Mouse (Mus musculus) forebrain, embryonic 13.5 days (tissue): ENCODE data around the gene Gm9945. TPM values are rescaled to one million over a fixed set of nuclear protein-coding genes. Genes with fewer than 3 reads are reported as not detected.

Source experiments
- ATAC-seq: fragments of 200-750 bp; cut with Nextera tagmentation; 2 replicates; pipeline ENCODE4 v1.8.0; 2017
- H3K27ac ChIP-seq: fragments of 300-500 bp; sonication (generic); 2 replicates; pipeline ENCODE4 v1.5.1; 2015; ENCODE audit warnings: inconsistent platforms, mild to moderate bottlenecking, moderate library complexity
- H3K27me3 ChIP-seq: fragments of 300-500 bp; sonication (generic); 2 replicates; pipeline ENCODE4 v1.6.1; 2015; ENCODE audit warnings: mild to moderate bottlenecking, inconsistent platforms
- H3K36me3 ChIP-seq: fragments of 300-500 bp; sonication (generic); 2 replicates; pipeline ENCODE4 v1.6.1; 2015; ENCODE audit warnings: mild to moderate bottlenecking, inconsistent platforms; ENCODE audit not compliant: poor library complexity, severe bottlenecking
- H3K4me1 ChIP-seq: fragments of 300-500 bp; sonication (generic); 2 replicates; pipeline ENCODE4 v1.6.1; 2015; ENCODE audit warnings: inconsistent platforms
- H3K4me2 ChIP-seq: fragments of 300-500 bp; sonication (generic); 2 replicates; pipeline ENCODE4 v1.6.1; 2015; ENCODE audit warnings: inconsistent platforms, mild to moderate bottlenecking, moderate library complexity
- H3K4me3 ChIP-seq: fragments of 300-500 bp; sonication (generic); 2 replicates; pipeline ENCODE4 v1.5.1; 2015; ENCODE audit warnings: mild to moderate bottlenecking, inconsistent platforms
- H3K9ac ChIP-seq: fragments of 300-500 bp; sonication (generic); 2 replicates; pipeline ENCODE4 v1.6.1; 2015; ENCODE audit warnings: mild to moderate bottlenecking, inconsistent platforms
- H3K9me3 ChIP-seq: fragments of 300-500 bp; sonication (generic); replicated peaks from 2 replicates; pipeline ENCODE4 v1.6.1; 2016; ENCODE audit warnings: inconsistent platforms
- WGBS: fragments of 180-500 bp; shearing (Covaris S2); methylation state at CpG from one replicate; pipeline ENCODE4 v1.1.7; 2015; 5-methylcytosine and 5-hydroxymethylcytosine counted together
- polyA plus RNA-seq: library from polyadenylated mRNA; unstranded; fragments of >200 nt; fragmentation: Nextera tagmentation; extraction: Ambion mirVana; gene quantifications from 2 replicates; pipeline ENCODE4 v1.2.1, GENCODE M21; 2015

Gm9945 gene
- polyA plus RNA-seq, 1 experiment from 2014 or later, result not detected

GRCm38 (mm10) chr11:53504376-53504775 is 24.4 kb downstream of the Gm9945 start:
- ATAC-seq, result no peak
- no peaks in the 10 kb centered on the region for H3K9me3 ChIP-seq
- H3K4me3 ChIP-seq, result no peak overlapping the region
- peaks cover 15% of the 10 kb centered on the region for H3K4me1 ChIP-seq
- no peak overlapping the region for H3K4me2 ChIP-seq
- no peak overlapping the region for H3K9ac ChIP-seq
- H3K27ac ChIP-seq, result no peak overlapping the region
- WGBS, result 92% methylated on average over 8 of the region's 8 CpGs
- no peaks in the 10 kb centered on the region for H3K27me3 ChIP-seq
- no peaks in the 10 kb centered on the region for H3K36me3 ChIP-seq

GRCm38 (mm10) chr11:53505026-53505663 is 25.2 kb downstream of the Gm9945 start:
- ATAC-seq, result peak; percentile 48

GRCm38 (mm10) chr11:53507098-53507805 is 27.3 kb downstream of the Gm9945 start:
- Histone ChIP-seq H3K27me3 (no peaks in the 10 kb centered on the region), H3K4me1 (0 out of 2 replicates have a peak, but pooled peaks cover 6% of the 10 kb centered on the region), H3K4me3 (no peak overlapping the region), H3K36me3 (no peaks in the 10 kb centered on the region), H3K27ac (no peak overlapping the region), H3K9ac (no peak overlapping the region), H3K4me2 (no peak overlapping the region), H3K9me3 (no peaks in the 10 kb centered on the region)
- no peak for ATAC-seq
- 91% methylated on average over 9 of the region's 9 CpGs for WGBS

More at GRCm38 (mm10) chr11:53505026-53505663, 25.2 kb downstream of the Gm9945 start:
- Histone ChIP-seq H3K4me2 (no peak overlapping the region), H3K9me3 (no peaks in the 10 kb centered on the region), H3K4me3 (no peak overlapping the region), H3K27ac (no peak overlapping the region), H3K9ac (no peak overlapping the region), H3K36me3 (no peaks in the 10 kb centered on the region), H3K27me3 (no peaks in the 10 kb centered on the region), H3K4me1 (peaks cover 15% of the 10 kb centered on the region)
- WGBS, result 58% methylated on average over 5 of the region's 5 CpGs

- no peaks in the 10 kb centered on the region for H3K36me3 ChIP-seq
- no peaks in the 10 kb centered on the region for H3K9me3 ChIP-seq
- WGBS, result 68% methylated on average over 7 of the region's 7 CpGs
- H3K27me3 ChIP-seq, result no peaks in the 10 kb centered on the region
- H3K27ac ChIP-seq, result no peak overlapping the region
- 0 out of 2 replicates have a peak, but pooled peaks cover 6% of the 10 kb centered on the region for H3K4me1 ChIP-seq
- no peak overlapping the region for H3K4me2 ChIP-seq
- ATAC-seq, result no peak
- no peak overlapping the region for H3K9ac ChIP-seq
- no peak overlapping the region for H3K4me3 ChIP-seq
These were observed 28.2 kb downstream of the Gm9945 start for GRCm38 (mm10) chr11:53508152-53508551.

- no peak overlapping the region for H3K9ac ChIP-seq
- H3K27me3 ChIP-seq, result no peaks in the 10 kb centered on the region
- no peak for ATAC-seq
- H3K4me1 ChIP-seq, result 0 out of 2 replicates have a peak, but pooled peaks cover 6% of the 10 kb centered on the region
- H3K4me2 ChIP-seq, result no peak overlapping the region
- 44% methylated on average over 3 of the region's 3 CpGs for WGBS
- no peaks in the 10 kb centered on the region for H3K9me3 ChIP-seq
- H3K36me3 ChIP-seq, result no peaks in the 10 kb centered on the region
- no peak overlapping the region for H3K27ac ChIP-seq
- H3K4me3 ChIP-seq, result no peak overlapping the region
These were observed 28.6 kb downstream of the Gm9945 start for GRCm38 (mm10) chr11:53508591-53508990.

GRCm38 (mm10) chr11:53510351-53510750 is 30.4 kb downstream of the Gm9945 start:
- Histone ChIP-seq H3K4me1 (no peaks in the 10 kb centered on the region), H3K9me3 (no peaks in the 10 kb centered on the region), H3K9ac (no peak overlapping the region), H3K4me3 (no peak overlapping the region), H3K36me3 (no peaks in the 10 kb centered on the region), H3K4me2 (no peak overlapping the region), H3K27me3 (no peaks in the 10 kb centered on the region), H3K27ac (no peak overlapping the region)
- no peak for ATAC-seq
- 62% methylated on average over 5 of the region's 5 CpGs for WGBS

GRCm38 (mm10) chr11:53516775-53517627 is 37.0 kb downstream of the Gm9945 start:
- WGBS, result 76% methylated on average over 8 of the region's 8 CpGs
- no peak overlapping the region for H3K4me2 ChIP-seq

GRCm38 (mm10) chr11:53518759-53519158 is 38.8 kb downstream of the Gm9945 start:
- ATAC-seq, result no peak
- Histone ChIP-seq H3K4me3 (no peak overlapping the region; the same call in 1 of the 2 replicates), H3K9ac (no peak overlapping the region), H3K27ac (no peak overlapping the region), H3K4me2 (no peak overlapping the region), H3K27me3 (no peaks in the 10 kb centered on the region; the same call in 1 of the 2 replicates), H3K36me3 (no peaks in the 10 kb centered on the region), H3K9me3 (no peaks in the 10 kb centered on the region), H3K4me1 (peaks cover 39% of the 10 kb centered on the region)
- WGBS, result 60% methylated on average over 5 of the region's 5 CpGs

More at GRCm38 (mm10) chr11:53516775-53517627, 37.0 kb downstream of the Gm9945 start:
- Histone ChIP-seq H3K36me3 (no peaks in the 10 kb centered on the region), H3K9ac (no peak overlapping the region), H3K27me3 (no peaks in the 10 kb centered on the region; the same call in 1 of the 2 replicates), H3K9me3 (no peaks in the 10 kb centered on the region), H3K4me1 (peaks cover 25% of the 10 kb centered on the region), H3K27ac (no peak overlapping the region), H3K4me3 (no peak overlapping the region)
- ATAC-seq, result no peak

- peak; percentile 91 for ATAC-seq
- Histone ChIP-seq H3K27me3 (no peaks in the 10 kb centered on the region; the same call in 1 of the 2 replicates), H3K9me3 (no peaks in the 10 kb centered on the region), H3K36me3 (no peaks in the 10 kb centered on the region), H3K4me3 (peak within 1 kb of the TSS; percentile 59), H3K27ac (peak within 1 kb of the TSS; percentile 11; the same call in 1 of the 2 replicates), H3K9ac (peak within 1 kb of the TSS; percentile 76), H3K4me1 (peaks cover 43% of the 10 kb centered on the region), H3K4me2 (peak within 1 kb of the TSS; percentile 80)
- 7% methylated on average over 52 of the region's 79 CpGs for WGBS
These were observed 39.5 kb downstream of the Gm9945 start, which contains the start of gene Sept8 for GRCm38 (mm10) chr11:53519207-53520121. TSS of gene Sept8 (plus strand) at chr11:53519257.

GRCm38 (mm10) chr11:53520122-53520978 is 40.4 kb downstream of the Gm9945 start:
- WGBS, result under 1% methylated on average over 24 of the region's 24 CpGs
- H3K4me3 ChIP-seq, result peak overlapping the region; percentile 59

More at GRCm38 (mm10) chr11:53520122-53520978, 40.4 kb downstream of the Gm9945 start:
- no peaks in the 10 kb centered on the region for H3K36me3 ChIP-seq
- peaks cover 43% of the 10 kb centered on the region for H3K4me1 ChIP-seq
- no peaks in the 10 kb centered on the region for H3K9me3 ChIP-seq
- ATAC-seq, result peak; percentile 46
- peak overlapping the region; percentile 76 for H3K9ac ChIP-seq
- H3K4me2 ChIP-seq, result peak overlapping the region; percentile 80
- no peaks in the 10 kb centered on the region; the same call in 1 of the 2 replicates for H3K27me3 ChIP-seq
- peak overlapping the region; percentile 11; the same call in 1 of the 2 replicates for H3K27ac ChIP-seq
